Comparison of ENCODE assay signal across 9 mouse cellular contexts in the genomic region with DNA sequence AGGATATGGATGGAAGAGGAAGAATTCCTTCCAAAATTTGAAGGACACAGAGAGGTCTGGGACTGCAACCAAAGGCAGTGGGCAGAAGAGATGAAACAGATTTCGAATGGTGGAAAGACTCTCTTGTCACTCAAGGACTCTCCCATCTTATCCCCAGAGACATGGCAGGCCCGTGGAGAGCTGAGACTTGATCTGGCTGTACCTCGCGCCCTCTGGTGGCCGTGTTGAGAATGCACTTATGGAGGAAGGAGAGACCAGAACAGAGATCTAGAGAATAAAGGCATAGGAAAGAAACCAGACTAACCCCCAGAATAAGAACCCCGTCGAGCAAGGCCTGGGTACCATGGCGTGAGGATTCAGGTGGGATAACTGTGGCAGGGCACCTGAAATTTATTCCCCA.
DNase-seq lines count a peak whose midpoint lies in the region; ATAC-seq and TF ChIP-seq lines count a peak whose summit lies in the region.
"Had no signal": no experiment of that assay in that cellular context is flagged by ENCODE, and none has a peak within 500 bp of the region (broad histone marks: within the 10 kb centered on the region; RNA-seq: fewer than 3 reads in every experiment).

No protein-coding gene starts in this region.

- no peaks in the 10 kb centered on the region for H3K9me3 ChIP-seq in liver, postnatal 0 days (ENCODE audit: low read length)
- H3K9me3 ChIP-seq: limb, embryonic 13.5 days had no signal

- TF ChIP-seq POLR2A in cortical plate, adult 2 months (IDR thresholded peaks at IDR 0.05; ENCODE audit: extremely low read depth, insufficient read depth, low read length): no peak

- H3K9ac ChIP-seq in liver, postnatal 0 days (replicated peaks): no peak overlapping the region
- H3K9ac ChIP-seq: limb, embryonic 13.5 days had no signal

- no peak overlapping the region for H3K27ac ChIP-seq in cortical plate, adult 2 months (ENCODE audit: insufficient read depth, low read length)
- no peak overlapping the region for H3K27ac ChIP-seq in liver, postnatal 0 days (ENCODE audit: low read depth)
- H3K27ac ChIP-seq: limb, embryonic 13.5 days had no signal

- no peak overlapping the region for H3K4me3 ChIP-seq in cortical plate, adult 2 months (ENCODE audit: insufficient read depth, low read length)
- no peak overlapping the region for H3K4me3 ChIP-seq in liver, postnatal 0 days (ENCODE audit: low read depth, low read length)
- H3K4me3 ChIP-seq: limb, embryonic 13.5 days had no signal

- ATAC-seq in liver, postnatal 0 days: no peak

- H3K4me2 ChIP-seq in liver, postnatal 0 days (ENCODE audit: low read depth, low read length): no peak overlapping the region
- H3K4me2 ChIP-seq: limb, embryonic 13.5 days had no signal

- no peaks in the 10 kb centered on the region for H3K4me1 ChIP-seq in cortical plate, adult 2 months (ENCODE audit: control insufficient read depth, insufficient read depth, low read length)
- no peaks in the 10 kb centered on the region for H3K4me1 ChIP-seq in liver, postnatal 0 days (ENCODE audit: insufficient read depth)
- H3K4me1 ChIP-seq: limb, embryonic 13.5 days had no signal

- no peaks in the 10 kb centered on the region for H3K36me3 ChIP-seq in liver, postnatal 0 days (replicated peaks; ENCODE audit: insufficient read depth, low read length)
- H3K36me3 ChIP-seq: limb, embryonic 13.5 days had no signal

- TF ChIP-seq EP300 in liver, postnatal 0 days (IDR thresholded peaks at IDR 0.05; ENCODE audit: low read depth): no peak

- peak; percentile 84 for TF ChIP-seq CTCF in cortical plate, adult 2 months (IDR thresholded peaks at IDR 0.05; ENCODE audit: extremely low read depth, insufficient read depth, low read length)
- peak; percentile 87 for TF ChIP-seq CTCF in liver, postnatal 0 days (IDR thresholded peaks at IDR 0.05; ENCODE audit: low read depth)

- WGBS in liver, postnatal 0 days (ENCODE audit: insufficient replicate concordance): 7% methylated on average over 8 of the region's 8 CpGs

- intact Hi-C loops in gastrocnemius, postnatal 14 days (cut with DNase I; ENCODE audit: low total_unique reads): loop anchor here (5.0 kb wide), 2 partner anchors 304 to 484 kb away; no protein-coding TSS in a partner anchor

- H3K27me3 ChIP-seq in liver, postnatal 0 days (ENCODE audit: insufficient read depth, low read length): no peaks in the 10 kb centered on the region
- H3K27me3 ChIP-seq: limb, embryonic 13.5 days had no signal

- peak; percentile 85 for DNase-seq in ES-CJ7 (ENCODE audit: low read depth, low spot score)
- peak; percentile 78 for DNase-seq in adrenal gland, adult 2 months
- DNase-seq in gastrocnemius, postnatal 14 days: peak; percentile 58
- DNase-seq in kidney, postnatal 36 days: peak; percentile 74 to 90
- DNase-seq in liver, postnatal 0 days: peak; percentile 79
- peak; percentile 86 for DNase-seq in retina, postnatal 1 day
- peak; percentile 56 for DNase-seq in yolk sac, embryonic 10.5 days (ENCODE audit: low spot score)
